Mouse (Mus musculus) liver, embryonic 16.5 days (tissue): Measurements from ENCODE around the gene Phf21a. TPM values are rescaled to one million over a fixed set of nuclear protein-coding genes. Genes with fewer than 3 reads are reported as not detected.
A peak's percentile ranks its signal among the peaks of the same experiment; 100 is the strongest.

Experiments used
- ATAC-seq: fragments of 200-750 bp; cut with Nextera tagmentation; 2 replicates; pipeline ENCODE4 v1.8.0; 2017; ENCODE audit warnings: low read depth, mild to moderate bottlenecking, moderate number of reproducible peaks, moderate library complexity
- H3K27ac ChIP-seq: fragments of 300-500 bp; sonication (generic); 2 replicates; pipeline ENCODE4 v1.5.1; 2014; ENCODE audit warnings: mild to moderate bottlenecking, low read length
- H3K27me3 ChIP-seq: fragments of 300-500 bp; sonication (generic); 2 replicates; pipeline ENCODE4 v1.6.1; 2014; ENCODE audit warnings: low read depth, low read length, mixed read lengths; ENCODE audit not compliant: control insufficient read depth, insufficient read depth
- H3K36me3 ChIP-seq: fragments of 300-500 bp; sonication (generic); 2 replicates; pipeline ENCODE4 v1.6.1; 2014; ENCODE audit warnings: mild to moderate bottlenecking; ENCODE audit not compliant: control insufficient read depth, insufficient read depth
- H3K4me1 ChIP-seq: fragments of 300-500 bp; sonication (generic); 2 replicates; pipeline ENCODE4 v1.6.1; 2014; ENCODE audit warnings: low read depth, low read length, mixed read lengths; ENCODE audit not compliant: control insufficient read depth
- H3K4me2 ChIP-seq: fragments of 300-500 bp; sonication (generic); 2 replicates; pipeline ENCODE4 v1.6.1; 2014; ENCODE audit warnings: low read depth, low read length, mixed read lengths
- H3K4me3 ChIP-seq: fragments of 300-500 bp; sonication (generic); 2 replicates; pipeline ENCODE4 v1.5.1; 2014; ENCODE audit warnings: low read depth, mild to moderate bottlenecking, low read length
- H3K9ac ChIP-seq: fragments of 300-500 bp; sonication (generic); 2 replicates; pipeline ENCODE4 v1.6.1; 2014; ENCODE audit warnings: low read depth, low read length
- H3K9me3 ChIP-seq: fragments of 300-500 bp; sonication (generic); replicated peaks from 2 replicates; pipeline ENCODE4 v1.6.1; 2016; ENCODE audit warnings: low read length; ENCODE audit not compliant: control insufficient read depth
- WGBS: fragments of 180-500 bp; shearing (Covaris S2); extraction: QIAGEN DNeasy Blood & Tissue Kit; methylation state at CpG from one replicate; pipeline ENCODE4 v1.1.7; 2014; ENCODE audit not compliant: insufficient replicate concordance; 5-methylcytosine and 5-hydroxymethylcytosine counted together
- polyA plus RNA-seq: library from polyadenylated mRNA; unstranded; fragments of >200 nt; fragmentation: Nextera tagmentation; extraction: Ambion mirVana; gene quantifications from 2 replicates; pipeline ENCODE4 v1.2.1, GENCODE M21; 2015

Phf21a gene
- 2.8 and 3.8 TPM in 2 replicates for polyA plus RNA-seq

- Histone ChIP-seq H3K27ac (no peak within 1 kb of the TSS), H3K9me3 (no peaks in the 10 kb centered on the region), H3K9ac (no peak within 1 kb of the TSS), H3K36me3 (no peaks in the 10 kb centered on the region), H3K4me3 (no peak within 1 kb of the TSS), H3K4me1 (no peaks in the 10 kb centered on the region), H3K27me3 (no peaks in the 10 kb centered on the region), H3K4me2 (no peak within 1 kb of the TSS)
- 58% methylated on average over 2 of the region's 2 CpGs for WGBS
- ATAC-seq = no peak
Observed at GRCm38 (mm10) chr2:92092817-92093216, at the start of gene Phf21a. TSS of gene Phf21a (plus strand) at chr2:92093117.

GRCm38 (mm10) chr2:92043285-92043684 lies 49.6 kb upstream of the Phf21a start:
- Histone ChIP-seq H3K27me3 (no peaks in the 10 kb centered on the region), H3K9ac (no peak overlapping the region), H3K36me3 (no peaks in the 10 kb centered on the region), H3K4me3 (no peak overlapping the region), H3K9me3 (no peaks in the 10 kb centered on the region), H3K27ac (no peak overlapping the region), H3K4me2 (no peak overlapping the region), H3K4me1 (no peaks in the 10 kb centered on the region; the same call in 1 of the 2 replicates)
- WGBS = 75% methylated on average over 12 of the region's 12 CpGs
- ATAC-seq = no peak

DNA sequence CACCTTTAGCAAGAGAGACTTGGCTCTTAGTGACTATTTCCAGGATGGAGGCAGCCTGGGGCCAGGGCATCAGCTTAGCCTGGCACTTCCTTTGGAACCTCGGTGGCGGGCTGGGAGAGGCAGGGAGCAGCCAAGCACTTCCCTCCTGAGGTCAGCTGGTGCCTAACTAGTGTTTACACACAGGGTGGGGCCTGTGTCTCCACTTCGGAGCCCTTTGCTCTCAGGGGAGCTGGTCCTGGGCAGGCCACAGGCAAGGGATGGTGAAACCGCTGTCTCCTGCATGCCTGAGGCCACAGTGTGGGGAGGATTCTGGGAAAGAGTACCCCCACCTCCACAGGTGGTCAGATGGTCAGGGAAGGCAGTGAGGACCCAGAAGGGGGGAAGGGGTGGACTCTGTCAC lies 45.3 kb upstream of the Phf21a start:
- 31% methylated on average over 4 of the region's 4 CpGs for WGBS
- Histone ChIP-seq H3K27ac (no peak overlapping the region), H3K9me3 (no peaks in the 10 kb centered on the region), H3K36me3 (no peaks in the 10 kb centered on the region), H3K4me1 (no peaks in the 10 kb centered on the region; the same call in 1 of the 2 replicates), H3K4me3 (no peak overlapping the region), H3K4me2 (no peak overlapping the region), H3K9ac (no peak overlapping the region), H3K27me3 (peaks cover 2% of the 10 kb centered on the region; the same call in 1 of the 2 replicates)
- ATAC-seq = peak; percentile 91

GRCm38 (mm10) chr2:92048034-92048690 lies 44.8 kb upstream of the Phf21a start:
- no peak for ATAC-seq
- Histone ChIP-seq H3K27me3 (peaks cover 2% of the 10 kb centered on the region; the same call in 1 of the 2 replicates), H3K27ac (no peak overlapping the region), H3K36me3 (no peaks in the 10 kb centered on the region), H3K4me2 (no peak overlapping the region), H3K9ac (no peak overlapping the region), H3K9me3 (no peaks in the 10 kb centered on the region), H3K4me3 (no peak overlapping the region), H3K4me1 (no peaks in the 10 kb centered on the region; the same call in 1 of the 2 replicates)
- WGBS = 55% methylated on average over 9 of the region's 9 CpGs

- Histone ChIP-seq H3K4me3 (no peak overlapping the region), H3K4me1 (peaks cover 10% of the 10 kb centered on the region), H3K9ac (no peak overlapping the region), H3K4me2 (no peak overlapping the region), H3K27me3 (peaks cover 20% of the 10 kb centered on the region), H3K9me3 (no peaks in the 10 kb centered on the region), H3K36me3 (no peaks in the 10 kb centered on the region), H3K27ac (no peak overlapping the region)
- no peak for ATAC-seq
- 61% methylated on average over 8 of the region's 8 CpGs for WGBS
Observed at GRCm38 (mm10) chr2:92052188-92052587, 40.7 kb upstream of the Phf21a start.

GRCm38 (mm10) chr2:92052754-92053153 lies 40.2 kb upstream of the Phf21a start:
- Histone ChIP-seq H3K27ac (no peak overlapping the region), H3K4me2 (no peak overlapping the region), H3K9me3 (no peaks in the 10 kb centered on the region), H3K4me1 (peaks cover 10% of the 10 kb centered on the region), H3K4me3 (no peak overlapping the region), H3K9ac (no peak overlapping the region), H3K27me3 (peaks cover 20% of the 10 kb centered on the region), H3K36me3 (no peaks in the 10 kb centered on the region)
- ATAC-seq = no peak
- 41% methylated on average over 2 of the region's 2 CpGs for WGBS

GRCm38 (mm10) chr2:92055101-92055813 lies 37.7 kb upstream of the Phf21a start:
- H3K27me3 ChIP-seq = peaks cover 40% of the 10 kb centered on the region
- peak overlapping the region; percentile 68 for H3K4me2 ChIP-seq
- peaks cover 15% of the 10 kb centered on the region for H3K4me1 ChIP-seq
- peak; percentile 74 for ATAC-seq
- WGBS = 4% methylated on average over 38 of the region's 38 CpGs
- H3K36me3 ChIP-seq = no peaks in the 10 kb centered on the region
- H3K27ac ChIP-seq = peak overlapping the region; percentile 56
- H3K9ac ChIP-seq = peak overlapping the region; percentile 10; the same call in 1 of the 2 replicates
- H3K4me3 ChIP-seq = peak overlapping the region; percentile 37
- H3K9me3 ChIP-seq = no peaks in the 10 kb centered on the region

- Histone ChIP-seq H3K9me3 (no peaks in the 10 kb centered on the region), H3K27me3 (peaks cover 45% of the 10 kb centered on the region), H3K4me1 (peaks cover 15% of the 10 kb centered on the region), H3K4me2 (peak overlapping the region; percentile 68), H3K4me3 (peak overlapping the region; percentile 37), H3K36me3 (no peaks in the 10 kb centered on the region), H3K27ac (peak overlapping the region; percentile 56), H3K9ac (peak overlapping the region; percentile 10; the same call in 1 of the 2 replicates)
- ATAC-seq = peak; percentile 43
- 6% methylated on average over 14 of the region's 14 CpGs for WGBS
Observed at GRCm38 (mm10) chr2:92055831-92056236, 37.1 kb upstream of the Phf21a start.

GRCm38 (mm10) chr2:92056760-92057159 lies 36.2 kb upstream of the Phf21a start:
- no peaks in the 10 kb centered on the region for H3K36me3 ChIP-seq
- H3K4me3 ChIP-seq = no peak overlapping the region
- no peak for ATAC-seq
- H3K9ac ChIP-seq = no peak overlapping the region
- H3K4me2 ChIP-seq = no peak overlapping the region
- no peak overlapping the region for H3K27ac ChIP-seq
- H3K27me3 ChIP-seq = peaks cover 50% of the 10 kb centered on the region
- no peaks in the 10 kb centered on the region for H3K9me3 ChIP-seq
- WGBS = 77% methylated on average over 13 of the region's 13 CpGs
- H3K4me1 ChIP-seq = peaks cover 15% of the 10 kb centered on the region
